20 mouse cellular contexts compared by ENCODE assay signal in the genomic region with DNA sequence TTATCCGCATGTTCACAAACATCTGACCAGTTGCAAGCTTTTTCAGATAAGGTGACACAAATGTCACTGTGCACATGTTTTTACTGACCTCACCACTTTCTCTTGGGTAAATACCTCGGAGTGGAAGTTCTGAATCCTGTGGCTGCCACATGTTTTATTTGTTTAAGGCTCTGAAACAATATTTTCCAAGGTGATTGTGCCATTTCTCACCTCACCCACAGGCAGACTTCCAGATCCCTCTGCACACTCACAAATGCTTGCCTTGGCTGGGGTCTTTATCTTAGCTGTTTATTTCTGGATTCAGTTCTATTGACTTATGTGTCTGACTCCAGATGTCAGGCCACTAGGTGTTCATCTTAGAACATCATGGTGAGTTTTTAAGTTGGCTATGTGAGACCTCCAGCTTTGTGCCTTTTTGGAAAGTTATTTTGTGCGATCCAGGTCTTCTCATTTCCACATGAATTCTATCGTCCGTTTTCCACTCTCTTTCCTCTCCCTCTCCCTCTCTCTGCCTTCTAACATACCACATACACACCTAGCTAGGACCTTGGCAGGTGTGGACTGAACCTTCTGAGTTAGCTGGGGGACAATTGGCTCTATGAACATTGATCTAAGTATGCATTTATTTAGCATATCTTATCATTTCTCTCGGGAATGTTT.
DNase-seq lines count a peak whose midpoint lies in the region; ATAC-seq and TF ChIP-seq lines count a peak whose summit lies in the region.
"Had no signal": no experiment of that assay in that cellular context is flagged by ENCODE, and none has a peak within 500 bp of the region (broad histone marks: within the 10 kb centered on the region; RNA-seq: fewer than 3 reads in every experiment).

No protein-coding gene starts in this region.

- no peak for TF ChIP-seq EP300 in liver, postnatal 0 days (IDR thresholded peaks at IDR 0.05; ENCODE audit: low read depth)
- no peak for TF ChIP-seq EP300 in stomach, postnatal 0 days (optimal IDR thresholded peaks at IDR 0.05)

- 64% methylated on average over 6 of the region's 6 CpGs for WGBS in liver, postnatal 0 days (ENCODE audit: insufficient replicate concordance)
- 56% methylated on average over 6 of the region's 6 CpGs for WGBS in liver, embryonic 12.5 days (ENCODE audit: insufficient replicate concordance)
- WGBS in stomach, postnatal 0 days = 44% methylated on average over 6 of the region's 6 CpGs

- TF ChIP-seq CTCF in liver, postnatal 0 days (IDR thresholded peaks at IDR 0.05; ENCODE audit: low read depth) = no peak
- TF ChIP-seq CTCF in stomach, postnatal 0 days (IDR thresholded peaks at IDR 0.05; ENCODE audit: low read depth) = no peak

- no peak overlapping the region for H3K4me2 ChIP-seq in liver, postnatal 0 days (ENCODE audit: low read depth, low read length)
- H3K4me2 ChIP-seq in liver, embryonic 12.5 days = no peak overlapping the region
- H3K4me2 ChIP-seq in stomach, postnatal 0 days (replicated peaks; ENCODE audit: low read depth) = no peak overlapping the region
- H3K4me2 ChIP-seq: embryonic facial prominence, embryonic 13.5 days; embryonic facial prominence, embryonic 15.5 days; forebrain, embryonic 13.5 days; forebrain, embryonic 15.5 days had no signal

- peak; percentile 66 for DNase-seq in heart, adult 11 months
- no peak for DNase-seq in heart, postnatal 25 days (ENCODE audit: low spot score)
- no peak for DNase-seq in liver, postnatal 0 days
- DNase-seq in stomach, postnatal 0 days (ENCODE audit: low spot score) = peak; percentile 19
- DNase-seq in left cerebral cortex, adult 9 months (ENCODE audit: low spot score in 2 of 2) = no peak
- DNase-seq: adrenal gland, postnatal 10 days; cerebellum, adult 11 months; cerebellum, adult 18-20 months; cerebellum, adult 8-10 months; cerebellum, adult 9-11 months; cerebellum, postnatal 14 days; cerebellum, postnatal 36 days; embryo, embryonic 11 days had no signal

- H3K36me3 ChIP-seq in liver, postnatal 0 days (replicated peaks; ENCODE audit: insufficient read depth, low read length) = no peaks in the 10 kb centered on the region
- H3K36me3 ChIP-seq in liver, embryonic 12.5 days = no peaks in the 10 kb centered on the region
- H3K36me3 ChIP-seq in stomach, postnatal 0 days (ENCODE audit: control insufficient read depth, insufficient read depth, low read length) = no peaks in the 10 kb centered on the region
- H3K36me3 ChIP-seq: embryonic facial prominence, embryonic 13.5 days; embryonic facial prominence, embryonic 15.5 days; forebrain, embryonic 10.5 days; forebrain, embryonic 15.5 days had no signal

- intact Hi-C loops in heart, postnatal 25 days (cut with DNase I) = no loop called here

- H3K9me3 ChIP-seq in liver, postnatal 0 days (ENCODE audit: low read length) = no peaks in the 10 kb centered on the region
- H3K9me3 ChIP-seq in liver, embryonic 12.5 days (replicated peaks) = no peaks in the 10 kb centered on the region
- H3K9me3 ChIP-seq in stomach, postnatal 0 days (ENCODE audit: control insufficient read depth, low read length) = no peaks in the 10 kb centered on the region
- H3K9me3 ChIP-seq: embryonic facial prominence, embryonic 13.5 days; embryonic facial prominence, embryonic 15.5 days; forebrain, embryonic 10.5 days; forebrain, embryonic 13.5 days; forebrain, embryonic 15.5 days had no signal

- H3K27me3 ChIP-seq in liver, postnatal 0 days (ENCODE audit: insufficient read depth, low read length) = 0 out of 2 replicates have a peak, but pooled peaks cover 9% of the 10 kb centered on the region
- peaks cover 19% of the 10 kb centered on the region for H3K27me3 ChIP-seq in liver, embryonic 12.5 days (replicated peaks)
- H3K27me3 ChIP-seq in stomach, postnatal 0 days (ENCODE audit: control insufficient read depth, insufficient read depth, low read length) = no peaks in the 10 kb centered on the region
- H3K27me3 ChIP-seq: embryonic facial prominence, embryonic 15.5 days; forebrain, embryonic 13.5 days; forebrain, embryonic 15.5 days had no signal

- no peak overlapping the region for H3K4me3 ChIP-seq in liver, postnatal 0 days (ENCODE audit: low read depth, low read length)
- H3K4me3 ChIP-seq in liver, embryonic 12.5 days = no peak overlapping the region
- H3K4me3 ChIP-seq in stomach, postnatal 0 days (ENCODE audit: low read depth, low read length) = no peak overlapping the region
- H3K4me3 ChIP-seq: embryonic facial prominence, embryonic 13.5 days; embryonic facial prominence, embryonic 15.5 days; erythroblast, embryonic 14.5 days; forebrain, embryonic 10.5 days; forebrain, embryonic 13.5 days; forebrain, embryonic 15.5 days had no signal

- H3K9ac ChIP-seq in liver, postnatal 0 days (replicated peaks) = no peak overlapping the region
- no peak overlapping the region for H3K9ac ChIP-seq in liver, embryonic 12.5 days
- H3K9ac ChIP-seq in stomach, postnatal 0 days (ENCODE audit: low read length) = no peak overlapping the region
- H3K9ac ChIP-seq: embryonic facial prominence, embryonic 13.5 days; embryonic facial prominence, embryonic 15.5 days; forebrain, embryonic 13.5 days; forebrain, embryonic 15.5 days had no signal

- H3K4me1 ChIP-seq in liver, postnatal 0 days (ENCODE audit: insufficient read depth) = no peaks in the 10 kb centered on the region
- 0 out of 2 replicates have a peak, but pooled peaks cover 4% of the 10 kb centered on the region for H3K4me1 ChIP-seq in liver, embryonic 12.5 days
- no peaks in the 10 kb centered on the region for H3K4me1 ChIP-seq in stomach, postnatal 0 days (replicated peaks; ENCODE audit: control insufficient read depth, insufficient read depth)

- H3K27ac ChIP-seq in liver, postnatal 0 days (ENCODE audit: low read depth) = no peak overlapping the region
- no peak overlapping the region for H3K27ac ChIP-seq in liver, embryonic 12.5 days
- H3K27ac ChIP-seq in stomach, postnatal 0 days (replicated peaks) = no peak overlapping the region
- H3K27ac ChIP-seq: embryonic facial prominence, embryonic 13.5 days; embryonic facial prominence, embryonic 15.5 days; forebrain, embryonic 10.5 days; forebrain, embryonic 13.5 days; forebrain, embryonic 15.5 days had no signal

- ATAC-seq in liver, postnatal 0 days = peak; percentile 77
- no peak for ATAC-seq in liver, embryonic 12.5 days
- no peak for ATAC-seq in stomach, postnatal 0 days (ENCODE audit: low FRiP score, low TSS enrichment)
- ATAC-seq: forebrain, embryonic 13.5 days; forebrain, embryonic 15.5 days had no signal

Comparison
In these comparisons a context has a peak if more than half of its experiments do, and no peak if none do; other contexts are left out.
1. DNase-seq: peak in heart, adult 11 months (single experiment) and stomach, postnatal 0 days (single experiment); none in heart, postnatal 25 days (single experiment), liver, postnatal 0 days (single experiment) and left cerebral cortex, adult 9 months (0 of 2).